In the genomic region with DNA sequence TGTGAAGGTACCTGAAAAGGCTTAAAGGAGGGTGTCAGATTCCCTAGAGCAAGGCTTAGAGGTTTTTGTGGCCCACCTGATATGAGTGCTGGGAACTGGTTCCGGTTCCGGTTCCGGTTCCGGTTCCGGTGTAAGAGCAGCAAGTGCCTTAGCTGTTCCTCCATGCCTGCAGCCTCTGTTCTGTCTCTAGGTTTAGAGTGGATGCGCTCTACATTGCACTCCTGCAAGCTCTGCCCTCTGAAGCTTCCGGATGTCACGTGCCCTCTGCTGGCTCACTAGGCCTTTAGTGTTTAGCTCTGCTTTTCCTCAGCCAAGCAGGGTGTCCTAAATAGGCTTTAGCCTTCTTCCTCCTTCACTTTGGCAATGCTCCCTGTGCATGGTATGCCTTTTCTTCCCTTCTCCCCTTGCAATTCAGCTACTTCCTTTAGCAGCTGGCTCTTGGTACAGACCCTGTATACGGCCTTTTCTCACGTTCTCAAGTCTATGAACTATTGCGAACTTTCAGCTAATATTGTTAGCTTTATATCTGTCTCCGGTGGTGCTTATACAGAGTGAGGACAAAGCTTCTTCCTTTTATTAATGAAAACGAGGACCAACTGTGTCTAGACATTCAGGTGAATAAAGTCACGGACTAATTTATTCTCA, we compare ENCODE assay signal across 8 mouse cellular contexts. TPM values are rescaled to one million over a fixed set of nuclear protein-coding genes. Genes with fewer than 3 reads are reported as not detected.
DNase-seq lines count a peak whose midpoint lies in the region; ATAC-seq and TF ChIP-seq lines count a peak whose summit lies in the region.

No protein-coding gene starts in this region.

- DNase-seq in 3T3-L1 (ENCODE audit: low read depth, low spot score) = peak; percentile 66
- peak; percentile 67 for DNase-seq in adrenal gland, postnatal 14 days
- DNase-seq in liver, adult 2 months (ENCODE audit: extremely low read depth, low read depth, low spot score) = peak; percentile 88
- peak; percentile 14 to 37 for DNase-seq in monocyte, adult 2 months (ENCODE audit: low read depth in 1 of 2, low spot score in 2 of 2)
- peak; percentile 83 for DNase-seq in splenic B cell, adult 2 months (ENCODE audit: low read depth, low spot score)

- H3K4me2 ChIP-seq in heart, embryonic 11.5 days = peak overlapping the region; percentile 87
- peak overlapping the region; percentile 68 for H3K4me2 ChIP-seq in kidney, embryonic 15.5 days

- TF ChIP-seq CTCF in embryonic fibroblast, embryonic 13.5 days (IDR thresholded peaks at IDR 0.05; ENCODE audit: borderline replicate concordance, insufficient read depth, low read length) = no peak
- no peak for TF ChIP-seq CTCF in liver, adult 2 months (IDR thresholded peaks at IDR 0.05; ENCODE audit: low read depth, low read length)

- peak; percentile 46; the same call in 1 of the 2 replicates for TF ChIP-seq POLR2A in embryonic fibroblast, embryonic 13.5 days (IDR thresholded peaks at IDR 0.05; ENCODE audit: low read depth, low read length)
- TF ChIP-seq POLR2A in liver, adult 2 months (IDR thresholded peaks at IDR 0.05; ENCODE audit: extremely low read depth, insufficient read depth, low read length) = no peak

- H3K9me3 ChIP-seq in heart, embryonic 11.5 days (replicated peaks; ENCODE audit: control insufficient read depth, low read length) = no peaks in the 10 kb centered on the region
- H3K9me3 ChIP-seq in kidney, embryonic 15.5 days (replicated peaks) = no peaks in the 10 kb centered on the region

- H3K79me2 ChIP-seq in liver, adult 2 months (ENCODE audit: control insufficient read depth, insufficient read depth, low read length) = peaks cover 27% of the 10 kb centered on the region; the same call in 1 of the 2 replicates

- H3K27me3 ChIP-seq in heart, embryonic 11.5 days (ENCODE audit: control insufficient read depth, insufficient read depth, low read length) = no peaks in the 10 kb centered on the region
- no peaks in the 10 kb centered on the region for H3K27me3 ChIP-seq in kidney, embryonic 15.5 days
- H3K27me3 ChIP-seq in liver, adult 2 months (ENCODE audit: control insufficient read depth, insufficient read depth, low read length) = peaks cover 7% of the 10 kb centered on the region
- H3K27me3 ChIP-seq in splenic B cell, adult 2 months (ENCODE audit: control insufficient read depth, insufficient read depth, low read length, poor library complexity, severe bottlenecking) = no peaks in the 10 kb centered on the region

- H3K27ac ChIP-seq in embryonic fibroblast, embryonic 13.5 days (ENCODE audit: insufficient read depth, low read length) = peak overlapping the region; percentile 77
- peak overlapping the region; percentile 70 for H3K27ac ChIP-seq in heart, embryonic 11.5 days (ENCODE audit: low read depth, low read length)
- H3K27ac ChIP-seq in kidney, embryonic 15.5 days = peak overlapping the region; percentile 92
- H3K27ac ChIP-seq in liver, adult 2 months (replicated peaks; ENCODE audit: insufficient read depth, low read depth, low read length) = peak overlapping the region; percentile 77

- WGBS in heart, embryonic 11.5 days (ENCODE audit: insufficient replicate concordance) = 28% methylated on average over 14 of the region's 14 CpGs
- 20% methylated on average over 14 of the region's 14 CpGs for WGBS in kidney, embryonic 15.5 days
- WGBS in liver, adult 2 months = 22% methylated on average over 14 of the region's 14 CpGs

- H3K4me3 ChIP-seq in embryonic fibroblast, embryonic 13.5 days (ENCODE audit: insufficient read depth, low read length) = no peak overlapping the region
- peak overlapping the region; percentile 94 for H3K4me3 ChIP-seq in heart, embryonic 11.5 days (ENCODE audit: low read depth, low read length)
- peak overlapping the region; percentile 77 for H3K4me3 ChIP-seq in kidney, embryonic 15.5 days (replicated peaks)
- H3K4me3 ChIP-seq in liver, adult 2 months (ENCODE audit: insufficient read depth, low read depth, low read length) = no peak overlapping the region

- ATAC-seq in heart, embryonic 11.5 days (replicated peaks; ENCODE audit: insufficient number of reproducible peaks, low FRiP score, low TSS enrichment) = no peak
- ATAC-seq in kidney, embryonic 15.5 days (replicated peaks; ENCODE audit: low FRiP score) = no peak

- H3K4me1 ChIP-seq in embryonic fibroblast, embryonic 13.5 days (ENCODE audit: control insufficient read depth, insufficient read depth, low read length) = peaks cover 6% of the 10 kb centered on the region; the same call in 1 of the 2 replicates
- peaks cover 17% of the 10 kb centered on the region for H3K4me1 ChIP-seq in heart, embryonic 11.5 days (ENCODE audit: control insufficient read depth, insufficient read depth, low read length)
- H3K4me1 ChIP-seq in kidney, embryonic 15.5 days = peaks cover 36% of the 10 kb centered on the region
- peaks cover 9% of the 10 kb centered on the region for H3K4me1 ChIP-seq in liver, adult 2 months (ENCODE audit: control insufficient read depth, insufficient read depth, low read length)

- H3K9ac ChIP-seq in heart, embryonic 11.5 days (ENCODE audit: low read depth, low read length) = peak overlapping the region; percentile 91; the same call in 1 of the 2 replicates
- H3K9ac ChIP-seq in kidney, embryonic 15.5 days = no peak overlapping the region
- H3K9ac ChIP-seq in liver, adult 2 months (ENCODE audit: low read depth, low read length) = 0 out of 2 replicates have a peak overlapping the region, but pooled peaks have one; percentile 31

- H3K36me3 ChIP-seq in heart, embryonic 11.5 days (ENCODE audit: control insufficient read depth, insufficient read depth, low read length) = no peaks in the 10 kb centered on the region; the same call in 1 of the 2 replicates
- H3K36me3 ChIP-seq in kidney, embryonic 15.5 days = peaks cover 5% of the 10 kb centered on the region
- peaks cover 4% of the 10 kb centered on the region; the same call in 1 of the 2 replicates for H3K36me3 ChIP-seq in liver, adult 2 months (ENCODE audit: control insufficient read depth, insufficient read depth, low read length)
- no peaks in the 10 kb centered on the region; the same call in 1 of the 2 replicates for H3K36me3 ChIP-seq in splenic B cell, adult 2 months (ENCODE audit: control insufficient read depth, insufficient read depth, low read length, poor library complexity, severe bottlenecking)

RNA-seq across cellular contexts. Expression of a gene that starts 1.0 kb away (rescaled TPM):
- total RNA-seq in adrenal gland, postnatal 14 days (2021) = 50.4 and 51.5 TPM in 2 replicates
- 25.6 and 27.7 TPM in 2 replicates for polyA plus RNA-seq in embryonic fibroblast, embryonic 13.5 days (2011; ENCODE audit: insufficient read length, low read depth, missing spikeins)
- 14.6 and 16.3 TPM in 2 replicates for polyA plus RNA-seq in heart, embryonic 11.5 days (2014; fragmentation: Nextera tagmentation; extraction: Ambion mirVana)
- polyA plus RNA-seq in kidney, embryonic 15.5 days (2015; fragmentation: Nextera tagmentation; extraction: Ambion mirVana) = 27.4 and 27.7 TPM in 2 replicates
- total RNA-seq in liver, adult 2 months (2014; rRNA removed) = 20.2 and 23.8 TPM in 2 replicates
- polyA plus RNA-seq in liver, adult 2 months (2012; rRNA removed) = 43.3 and 46.1 TPM in 2 replicates

RNA-seq across cellular contexts. Expression of a gene that starts 3.1 kb away (rescaled TPM):
- 5.4 and 7.4 TPM in 2 replicates for total RNA-seq in adrenal gland, postnatal 14 days (2021)
- polyA plus RNA-seq in embryonic fibroblast, embryonic 13.5 days (2011; ENCODE audit: insufficient read length, low read depth, missing spikeins) = 8.2 and 9.6 TPM in 2 replicates
- 17.7 and 18.7 TPM in 2 replicates for polyA plus RNA-seq in heart, embryonic 11.5 days (2014; fragmentation: Nextera tagmentation; extraction: Ambion mirVana)
- 29.6 TPM in 2 replicates for polyA plus RNA-seq in kidney, embryonic 15.5 days (2015; fragmentation: Nextera tagmentation; extraction: Ambion mirVana)
- 0.09 and 0.13 TPM in 2 replicates for total RNA-seq in liver, adult 2 months (2014; rRNA removed)
- 0.27 and 0.44 TPM in 2 replicates for polyA plus RNA-seq in liver, adult 2 months (2012; rRNA removed)

RNA-seq across cellular contexts. Expression of a gene that starts 37.2 kb away (rescaled TPM):
- 0.64 and 0.96 TPM in 2 replicates for total RNA-seq in adrenal gland, postnatal 14 days (2021)
- polyA plus RNA-seq in embryonic fibroblast, embryonic 13.5 days (2011; ENCODE audit: insufficient read length, low read depth, missing spikeins) = 0.51 TPM in 1 of 2 replicates, not detected in the other
- not detected in 2 replicates for polyA plus RNA-seq in heart, embryonic 11.5 days (2014; fragmentation: Nextera tagmentation; extraction: Ambion mirVana)
- 0.54 and 0.62 TPM in 2 replicates for polyA plus RNA-seq in kidney, embryonic 15.5 days (2015; fragmentation: Nextera tagmentation; extraction: Ambion mirVana)
- total RNA-seq in liver, adult 2 months (2014; rRNA removed) = 13.9 and 17.1 TPM in 2 replicates
- polyA plus RNA-seq in liver, adult 2 months (2012; rRNA removed) = 3.5 and 7.0 TPM in 2 replicates

RNA-seq across cellular contexts. Expression of a gene that starts 39.6 kb away (rescaled TPM):
- 47.4 and 48.9 TPM in 2 replicates for total RNA-seq in adrenal gland, postnatal 14 days (2021)
- polyA plus RNA-seq in embryonic fibroblast, embryonic 13.5 days (2011; ENCODE audit: insufficient read length, low read depth, missing spikeins) = 18.4 TPM in 2 replicates
- 29.5 and 31.1 TPM in 2 replicates for polyA plus RNA-seq in heart, embryonic 11.5 days (2014; fragmentation: Nextera tagmentation; extraction: Ambion mirVana)
- 21.5 and 22.6 TPM in 2 replicates for polyA plus RNA-seq in kidney, embryonic 15.5 days (2015; fragmentation: Nextera tagmentation; extraction: Ambion mirVana)
- 49.0 and 53.6 TPM in 2 replicates for total RNA-seq in liver, adult 2 months (2014; rRNA removed)
- 35.9 and 38.2 TPM in 2 replicates for polyA plus RNA-seq in liver, adult 2 months (2012; rRNA removed)

RNA-seq across cellular contexts. Expression of a gene that starts 43.8 kb away (rescaled TPM):
- total RNA-seq in adrenal gland, postnatal 14 days (2021) = 6.2 and 22.7 TPM in 2 replicates
- 1.3 and 1.7 TPM in 2 replicates for polyA plus RNA-seq in embryonic fibroblast, embryonic 13.5 days (2011; ENCODE audit: insufficient read length, low read depth, missing spikeins)
- polyA plus RNA-seq in heart, embryonic 11.5 days (2014; fragmentation: Nextera tagmentation; extraction: Ambion mirVana) = 0.72 and 1.6 TPM in 2 replicates
- polyA plus RNA-seq in kidney, embryonic 15.5 days (2015; fragmentation: Nextera tagmentation; extraction: Ambion mirVana) = 19.7 and 21.1 TPM in 2 replicates
- 128 and 132 TPM in 2 replicates for total RNA-seq in liver, adult 2 months (2014; rRNA removed)
- polyA plus RNA-seq in liver, adult 2 months (2012; rRNA removed) = 247 and 290 TPM in 2 replicates

Comparison
In these comparisons a context has a peak if more than half of its experiments do, and no peak if none do; other contexts are left out.
1. DNase-seq: peak in every context shown above with its lines; median percentile 88 in liver, adult 2 months; 83 in splenic B cell, adult 2 months; 67 in adrenal gland, postnatal 14 days; 66 in 3T3-L1; 26 in monocyte, adult 2 months.
2. H3K4me3 ChIP-seq: peak in heart, embryonic 11.5 days (single experiment) and kidney, embryonic 15.5 days (single experiment); none in embryonic fibroblast, embryonic 13.5 days (single experiment) and liver, adult 2 months (single experiment).
3. Peak in every context shown above with its lines, with median percentiles within 50 percentile points of each other: H3K27ac ChIP-seq.